Mouse (Mus musculus) liver, embryonic 11.5 days (tissue): ENCODE data around the gene Cnn3. TPM values are rescaled to one million over a fixed set of nuclear protein-coding genes. Genes with fewer than 3 reads are reported as not detected.

Experiments used
- ATAC-seq: fragments of 200-750 bp; cut with Nextera tagmentation; replicated peaks from 2 replicates; pipeline ENCODE4 v1.8.0; 2017; ENCODE audit warnings: moderate number of reproducible peaks, mild to moderate bottlenecking, moderate TSS enrichment, moderate library complexity; ENCODE audit not compliant: low FRiP score
- DNase-seq: peaks from one replicate; pipeline ENCODE4 v3.0.0-alpha.2; 2017; ENCODE audit warnings: low spot score
- H3K27ac ChIP-seq: fragments of 300-500 bp; sonication (generic); 2 replicates; pipeline ENCODE4 v1.5.1; 2014; ENCODE audit warnings: mild to moderate bottlenecking, low read depth, low read length, control low read depth
- H3K27me3 ChIP-seq: fragments of 300-500 bp; sonication (generic); replicated peaks from 2 replicates; pipeline ENCODE4 v1.6.1; 2014; ENCODE audit warnings: low read length, mixed read lengths; ENCODE audit not compliant: control insufficient read depth, insufficient read depth
- H3K36me3 ChIP-seq: fragments of 300-500 bp; sonication (generic); 2 replicates; pipeline ENCODE4 v1.6.1; 2014; ENCODE audit warnings: mild to moderate bottlenecking, low read length, moderate library complexity, mixed read lengths; ENCODE audit not compliant: control insufficient read depth, insufficient read depth
- H3K4me1 ChIP-seq: fragments of 300-500 bp; sonication (generic); replicated peaks from 2 replicates; pipeline ENCODE4 v1.6.1; 2014; ENCODE audit warnings: low read length, mixed read lengths; ENCODE audit not compliant: control insufficient read depth, insufficient read depth
- H3K4me2 ChIP-seq: fragments of 300-500 bp; sonication (generic); 2 replicates; pipeline ENCODE4 v1.6.1; 2014; ENCODE audit warnings: mild to moderate bottlenecking, control low read depth, moderate library complexity
- H3K4me3 ChIP-seq: fragments of 300-500 bp; sonication (generic); 2 replicates; pipeline ENCODE4 v1.5.1; 2014; ENCODE audit warnings: low read depth, low read length, control low read depth
- H3K9ac ChIP-seq: fragments of 300-500 bp; sonication (generic); 2 replicates; pipeline ENCODE4 v1.6.1; 2014; ENCODE audit warnings: low read depth, low read length, control low read depth
- H3K9me3 ChIP-seq: fragments of 300-500 bp; sonication (generic); 2 replicates; pipeline ENCODE4 v1.6.1; 2016; ENCODE audit warnings: low read length, inconsistent platforms, mixed read lengths; ENCODE audit not compliant: control insufficient read depth
- WGBS: fragments of 180-500 bp; shearing (Covaris S2); extraction: QIAGEN DNeasy Blood & Tissue Kit; methylation state at CpG from one replicate; pipeline ENCODE4 v1.1.7; 2014; 5-methylcytosine and 5-hydroxymethylcytosine counted together
- polyA plus RNA-seq: library from polyadenylated mRNA; unstranded; fragments of >200 nt; fragmentation: Nextera tagmentation; extraction: Ambion mirVana; gene quantifications from 2 replicates; pipeline ENCODE4 v1.2.1, GENCODE M21; 2014

Gene Cnn3
- polyA plus RNA-seq, 1 experiment from 2014 or later = 294 TPM

DNA sequence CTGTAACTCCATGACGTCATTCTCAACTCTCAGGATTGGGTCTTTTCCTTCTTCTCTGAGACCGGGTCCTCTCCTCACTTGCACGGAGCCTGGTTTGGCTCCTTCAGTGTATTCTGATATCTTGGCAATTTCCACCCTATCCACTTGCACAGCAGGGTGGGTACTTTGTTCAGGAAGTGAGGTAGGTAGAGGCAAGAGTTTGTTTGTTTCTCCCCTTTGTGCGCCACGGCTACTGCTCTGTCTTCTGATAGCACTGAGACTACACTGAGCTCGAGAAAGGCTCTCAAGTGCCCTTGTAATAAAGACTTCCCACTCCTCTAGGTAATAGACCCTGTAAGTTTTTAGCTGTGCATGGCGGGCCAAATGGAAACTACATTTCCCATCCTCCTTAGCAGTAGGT is 80.5 kb downstream of the Cnn3 start:
- no peaks in the 10 kb centered on the region for H3K36me3 ChIP-seq
- no peaks in the 10 kb centered on the region for H3K9me3 ChIP-seq
- H3K4me3 ChIP-seq = no peak overlapping the region
- H3K27me3 ChIP-seq = peaks cover 3% of the 10 kb centered on the region
- ATAC-seq (no peak), DNase-seq (no peak)
- 84% methylated on average over 7 of the region's 7 CpGs for WGBS
- H3K4me2 ChIP-seq = no peak overlapping the region
- H3K9ac ChIP-seq = no peak overlapping the region
- H3K27ac ChIP-seq = no peak overlapping the region
- H3K4me1 ChIP-seq = no peaks in the 10 kb centered on the region

DNA sequence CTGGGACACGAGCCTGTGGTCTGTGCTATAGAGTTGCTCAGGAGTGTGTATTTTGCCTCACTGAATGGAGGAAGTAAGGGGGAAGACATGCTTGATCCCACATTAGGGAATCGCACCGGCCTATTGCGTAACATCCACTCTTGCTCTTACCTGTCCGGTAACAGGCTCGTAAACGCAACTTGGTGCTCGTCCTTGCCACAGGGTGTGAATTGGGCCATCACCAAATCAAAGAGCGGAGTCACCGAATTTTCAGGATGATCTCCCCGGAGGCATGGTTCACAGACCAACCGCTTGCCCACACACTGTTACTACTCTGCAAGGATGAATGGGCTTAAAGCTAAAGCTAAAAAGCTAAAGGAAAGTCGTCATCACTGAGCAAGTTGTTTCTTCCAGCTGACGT is 81.4 kb downstream of the Cnn3 start:
- ATAC-seq (no peak), DNase-seq (no peak)
- peaks cover 3% of the 10 kb centered on the region for H3K27me3 ChIP-seq
- no peaks in the 10 kb centered on the region for H3K36me3 ChIP-seq
- H3K4me1 ChIP-seq = no peaks in the 10 kb centered on the region
- no peak overlapping the region for H3K27ac ChIP-seq
- 90% methylated on average over 14 of the region's 14 CpGs for WGBS
- no peak overlapping the region for H3K9ac ChIP-seq
- no peak overlapping the region for H3K4me2 ChIP-seq
- H3K9me3 ChIP-seq = no peaks in the 10 kb centered on the region
- H3K4me3 ChIP-seq = no peak overlapping the region

Other genes starting within 250 kb of the Cnn3 start
- gene Tmem56, start 143.4 kb upstream of the Cnn3 start, polyA plus RNA-seq = 31.2 and 36.9 TPM in 2 replicates
- gene Alg14, start 134.7 kb upstream of the Cnn3 start, polyA plus RNA-seq = 23.3 and 26.4 TPM in 2 replicates
- gene Slc44a3, start 105.9 kb downstream of the Cnn3 start, polyA plus RNA-seq = 1.7 and 2.0 TPM in 2 replicates
- gene 4930432M17Rik, start 244.3 kb downstream of the Cnn3 start, polyA plus RNA-seq = not detected in 2 replicates